Mouse (Mus musculus) liver, embryonic 11.5 days (tissue): ENCODE results near the gene Shroom2. TPM values are rescaled to one million over a fixed set of nuclear protein-coding genes. Genes with fewer than 3 reads are reported as not detected.

Experiments used
- ATAC-seq: fragments of 200-750 bp; cut with Nextera tagmentation; replicated peaks from 2 replicates; pipeline ENCODE4 v1.8.0; 2017; ENCODE audit warnings: moderate number of reproducible peaks, mild to moderate bottlenecking, moderate TSS enrichment, moderate library complexity; ENCODE audit not compliant: low FRiP score
- DNase-seq: peaks from one replicate; pipeline ENCODE4 v3.0.0-alpha.2; 2017; ENCODE audit warnings: low spot score
- H3K27ac ChIP-seq: fragments of 300-500 bp; sonication (generic); 2 replicates; pipeline ENCODE4 v1.5.1; 2014; ENCODE audit warnings: mild to moderate bottlenecking, low read depth, low read length, control low read depth
- H3K27me3 ChIP-seq: fragments of 300-500 bp; sonication (generic); replicated peaks from 2 replicates; pipeline ENCODE4 v1.6.1; 2014; ENCODE audit warnings: low read length, mixed read lengths; ENCODE audit not compliant: control insufficient read depth, insufficient read depth
- H3K36me3 ChIP-seq: fragments of 300-500 bp; sonication (generic); 2 replicates; pipeline ENCODE4 v1.6.1; 2014; ENCODE audit warnings: mild to moderate bottlenecking, low read length, moderate library complexity, mixed read lengths; ENCODE audit not compliant: control insufficient read depth, insufficient read depth
- H3K4me1 ChIP-seq: fragments of 300-500 bp; sonication (generic); replicated peaks from 2 replicates; pipeline ENCODE4 v1.6.1; 2014; ENCODE audit warnings: low read length, mixed read lengths; ENCODE audit not compliant: control insufficient read depth, insufficient read depth
- H3K4me2 ChIP-seq: fragments of 300-500 bp; sonication (generic); 2 replicates; pipeline ENCODE4 v1.6.1; 2014; ENCODE audit warnings: mild to moderate bottlenecking, control low read depth, moderate library complexity
- H3K4me3 ChIP-seq: fragments of 300-500 bp; sonication (generic); 2 replicates; pipeline ENCODE4 v1.5.1; 2014; ENCODE audit warnings: low read depth, low read length, control low read depth
- H3K9ac ChIP-seq: fragments of 300-500 bp; sonication (generic); 2 replicates; pipeline ENCODE4 v1.6.1; 2014; ENCODE audit warnings: low read depth, low read length, control low read depth
- H3K9me3 ChIP-seq: fragments of 300-500 bp; sonication (generic); 2 replicates; pipeline ENCODE4 v1.6.1; 2016; ENCODE audit warnings: low read length, inconsistent platforms, mixed read lengths; ENCODE audit not compliant: control insufficient read depth
- WGBS: fragments of 180-500 bp; shearing (Covaris S2); extraction: QIAGEN DNeasy Blood & Tissue Kit; methylation state at CpG from one replicate; pipeline ENCODE4 v1.1.7; 2014; 5-methylcytosine and 5-hydroxymethylcytosine counted together
- polyA plus RNA-seq: library from polyadenylated mRNA; unstranded; fragments of >200 nt; fragmentation: Nextera tagmentation; extraction: Ambion mirVana; gene quantifications from 2 replicates; pipeline ENCODE4 v1.2.1, GENCODE M21; 2014

Gene Shroom2
- polyA plus RNA-seq, 1 experiment from 2014 or later = 4.2 TPM

GRCm38 (mm10) chrX:152764171-152764570 lies 5.1 kb downstream of the Shroom2 start:
- H3K4me1 ChIP-seq = no peaks in the 10 kb centered on the region
- ATAC-seq (no peak), DNase-seq (no peak)
- H3K36me3 ChIP-seq = no peaks in the 10 kb centered on the region
- no peak overlapping the region for H3K9ac ChIP-seq
- no peaks in the 10 kb centered on the region for H3K9me3 ChIP-seq
- H3K4me3 ChIP-seq = no peak overlapping the region
- no peak overlapping the region for H3K4me2 ChIP-seq
- H3K27me3 ChIP-seq = peaks cover 7% of the 10 kb centered on the region
- WGBS = 45% methylated on average over 2 of the region's 2 CpGs
- no peak overlapping the region for H3K27ac ChIP-seq

- no peak overlapping the region for H3K4me2 ChIP-seq
- ATAC-seq = no peak
- H3K4me1 ChIP-seq = no peaks in the 10 kb centered on the region
Observed at GRCm38 (mm10) chrX:152762855-152763254, 6.4 kb downstream of the Shroom2 start.

GRCm38 (mm10) chrX:152762437-152762836 lies 6.8 kb downstream of the Shroom2 start:
- H3K27ac ChIP-seq = no peak overlapping the region
- ATAC-seq = no peak

More at GRCm38 (mm10) chrX:152762855-152763254, 6.4 kb downstream of the Shroom2 start:
- Histone ChIP-seq H3K27me3 (no peaks in the 10 kb centered on the region), H3K9me3 (no peaks in the 10 kb centered on the region), H3K9ac (no peak overlapping the region), H3K27ac (no peak overlapping the region), H3K36me3 (no peaks in the 10 kb centered on the region), H3K4me3 (no peak overlapping the region)
- no peak for DNase-seq
- WGBS = 73% methylated on average over 2 of the region's 2 CpGs

GRCm38 (mm10) chrX:152756293-152756692 lies 13.0 kb downstream of the Shroom2 start:
- Histone ChIP-seq H3K4me2 (no peak overlapping the region), H3K36me3 (no peaks in the 10 kb centered on the region), H3K27ac (no peak overlapping the region), H3K4me1 (no peaks in the 10 kb centered on the region), H3K27me3 (no peaks in the 10 kb centered on the region), H3K9ac (no peak overlapping the region), H3K4me3 (no peak overlapping the region), H3K9me3 (no peaks in the 10 kb centered on the region)
- ATAC-seq (no peak), DNase-seq (no peak)
- whole genome bisulfite sequencing = 84% methylated on average over 5 of the region's 5 CpGs

More at GRCm38 (mm10) chrX:152762437-152762836, 6.8 kb downstream of the Shroom2 start:
- Histone ChIP-seq H3K4me1 (no peaks in the 10 kb centered on the region), H3K4me3 (no peak overlapping the region), H3K36me3 (no peaks in the 10 kb centered on the region), H3K27me3 (no peaks in the 10 kb centered on the region), H3K9me3 (no peaks in the 10 kb centered on the region), H3K4me2 (no peak overlapping the region), H3K9ac (no peak overlapping the region)
- 61% methylated on average over 2 of the region's 2 CpGs for WGBS
- no peak for DNase-seq

GRCm38 (mm10) chrX:152755819-152756218 lies 13.4 kb downstream of the Shroom2 start:
- Histone ChIP-seq H3K4me3 (no peak overlapping the region), H3K9ac (no peak overlapping the region), H3K9me3 (no peaks in the 10 kb centered on the region), H3K27me3 (no peaks in the 10 kb centered on the region), H3K27ac (no peak overlapping the region), H3K4me2 (no peak overlapping the region), H3K36me3 (no peaks in the 10 kb centered on the region), H3K4me1 (no peaks in the 10 kb centered on the region)
- no peak for ATAC-seq
- DNase-seq = no peak
- WGBS = 91% methylated on average over 1 of the region's 1 CpGs

GRCm38 (mm10) chrX:152745925-152746324 lies 23.3 kb downstream of the Shroom2 start:
- Histone ChIP-seq H3K4me1 (no peaks in the 10 kb centered on the region), H3K4me3 (no peak overlapping the region), H3K9me3 (no peaks in the 10 kb centered on the region), H3K27me3 (peaks cover 11% of the 10 kb centered on the region), H3K9ac (no peak overlapping the region), H3K36me3 (no peaks in the 10 kb centered on the region), H3K27ac (no peak overlapping the region), H3K4me2 (no peak overlapping the region)
- no peak for DNase-seq
- ATAC-seq = no peak
- 87% methylated on average over 2 of the region's 2 CpGs for WGBS

GRCm38 (mm10) chrX:152743642-152744041 lies 25.6 kb downstream of the Shroom2 start:
- H3K27ac ChIP-seq = no peak overlapping the region
- no peak overlapping the region for H3K4me2 ChIP-seq
- H3K36me3 ChIP-seq = no peaks in the 10 kb centered on the region
- ATAC-seq (no peak), DNase-seq (no peak)
- H3K9me3 ChIP-seq = no peaks in the 10 kb centered on the region
- no peak overlapping the region for H3K9ac ChIP-seq
- peaks cover 18% of the 10 kb centered on the region for H3K27me3 ChIP-seq
- H3K4me3 ChIP-seq = no peak overlapping the region
- no peaks in the 10 kb centered on the region for H3K4me1 ChIP-seq

- ATAC-seq = no peak
- DNase-seq = no peak
Observed at GRCm38 (mm10) chrX:152738759-152739368, 30.4 kb downstream of the Shroom2 start.

GRCm38 (mm10) chrX:152738191-152738590 lies 31.1 kb downstream of the Shroom2 start:
- H3K27me3 ChIP-seq = peaks cover 20% of the 10 kb centered on the region
- DNase-seq (no peak), ATAC-seq (peak; percentile 71)
- H3K27ac ChIP-seq = no peak overlapping the region
- no peaks in the 10 kb centered on the region for H3K9me3 ChIP-seq
- no peak overlapping the region for H3K4me3 ChIP-seq
- H3K4me1 ChIP-seq = no peaks in the 10 kb centered on the region
- H3K4me2 ChIP-seq = no peak overlapping the region
- whole genome bisulfite sequencing = 50% methylated on average over 2 of the region's 2 CpGs
- no peak overlapping the region for H3K9ac ChIP-seq
- H3K36me3 ChIP-seq = no peaks in the 10 kb centered on the region

More at GRCm38 (mm10) chrX:152738759-152739368, 30.4 kb downstream of the Shroom2 start:
- Histone ChIP-seq H3K27ac (no peak overlapping the region), H3K4me2 (no peak overlapping the region), H3K9ac (no peak overlapping the region), H3K4me3 (no peak overlapping the region), H3K9me3 (no peaks in the 10 kb centered on the region), H3K4me1 (no peaks in the 10 kb centered on the region), H3K27me3 (peaks cover 21% of the 10 kb centered on the region), H3K36me3 (no peaks in the 10 kb centered on the region)
- WGBS = 71% methylated on average over 4 of the region's 4 CpGs
